Mouse (Mus musculus): ENCODE measurements around the gene Grb10.

GRCm38 (mm10) chr11:11967519-11967918, 71.0 kb downstream of the Grb10 start:
- TF ChIP-seq CTCF (IDR thresholded peaks at IDR 0.05; ENCODE audit: extremely low read depth, insufficient read depth, low read length), result no peak
- no peak for TF ChIP-seq POLR2A (IDR thresholded peaks at IDR 0.05; ENCODE audit: extremely low read depth, insufficient read depth, low read length)

Data from cortical plate, adult 2 months (tissue).